Mouse (Mus musculus) G1E (cell line): ENCODE results near the gene Sptan1. TPM values are rescaled to one million over a fixed set of nuclear protein-coding genes. Genes with fewer than 3 reads are reported as not detected.

Experiments used
- ATAC-seq: 2 replicates; pipeline ENCODE4 v1.8.0; 2016; ENCODE audit warnings: mild to moderate bottlenecking; ENCODE audit not compliant: insufficient number of reproducible peaks, poor library complexity, low FRiP score, severe bottlenecking; ENCODE audit errors: extremely low read depth
- DNase-seq: peaks from one replicate; pipeline ENCODE4 v3.0.0; 2012; ENCODE audit warnings: low spot score
- H3K27me3 ChIP-seq: 2 replicates; pipeline ENCODE4 v1.6.1; 2012; ENCODE audit warnings: mild to moderate bottlenecking, low read length, inconsistent platforms; ENCODE audit not compliant: insufficient read depth
- H3K36me3 ChIP-seq: replicated peaks from 2 replicates; pipeline ENCODE3; 2012; ENCODE audit warnings: mild to moderate bottlenecking, inconsistent platforms
- H3K4me1 ChIP-seq: 2 replicates; pipeline ENCODE4 v1.6.1; 2012; ENCODE audit warnings: low read depth, low read length, inconsistent platforms, mixed read lengths; ENCODE audit not compliant: insufficient read depth
- H3K4me3 ChIP-seq: 2 replicates; pipeline ENCODE4 v1.5.1; 2012; ENCODE audit warnings: low read depth, mild to moderate bottlenecking, inconsistent platforms, low read length, moderate library complexity, mixed read lengths
- H3K9me3 ChIP-seq: replicated peaks from 2 replicates; pipeline ENCODE4 v1.6.1; 2012; ENCODE audit warnings: inconsistent platforms
- CTCF ChIP-seq: IDR thresholded peaks from 2 replicates; pipeline ENCODE4 v1.5.1; 2012; ENCODE audit warnings: low read depth, low read length, inconsistent platforms, mixed read lengths
- GATA1 ChIP-seq: IDR thresholded peaks from 2 replicates; pipeline ENCODE4 v1.6.1; 2012; ENCODE audit warnings: borderline replicate concordance, low read length, inconsistent platforms, mixed read lengths
- GATA2 ChIP-seq: IDR thresholded peaks from 2 replicates; pipeline ENCODE4 v1.6.1; 2012; ENCODE audit warnings: low read depth, low read length, inconsistent platforms, borderline replicate concordance
- POLR2AphosphoS5 ChIP-seq: IDR thresholded peaks from 2 replicates; pipeline ENCODE4 v1.6.1; 2012; ENCODE audit warnings: low read depth, low read length, inconsistent platforms; ENCODE audit not compliant: insufficient replicate concordance
- TAL1 ChIP-seq: conservative IDR thresholded peaks from 2 replicates; pipeline ENCODE4 v1.6.1; 2012; ENCODE audit warnings: low read depth, low read length, inconsistent platforms, mixed read lengths
- polyA plus RNA-seq: library from polyadenylated mRNA; stranded (reverse); fragments of >175 nt; gene quantifications from 2 replicates; pipeline ENCODE4 v1.2.3, GENCODE M21; 2012
- total RNA-seq, 2 experiments: library from RNA; stranded (forward) in 1 of 2; stranded (reverse) in 1 of 2; fragments of 200-1000 nt in 1 of 2; fragments of >200 nt in 1 of 2; fragmentation: Nextera tagmentation in 1 of 2; gene quantifications; 2 replicates each; pipeline ENCODE4 v1.2.3; 2014 to 2017

Gene Sptan1
- total and polyA plus RNA-seq, 3 experiments = 9.3 to 53.2 (median 25.7) TPM

GRCm38 (mm10) chr2:29966826-29967225, 1.5 kb downstream of the Sptan1 start:
- ATAC-seq (no peak), DNase-seq (no peak)
- H3K36me3 ChIP-seq = no peaks in the 10 kb centered on the region
- TF ChIP-seq GATA2 (no peak), TAL1 (no peak), GATA1 (no peak), POLR2AphosphoS5 (no peak), CTCF (no peak)
- peaks cover 18% of the 10 kb centered on the region for H3K4me1 ChIP-seq
- H3K9me3 ChIP-seq = no peaks in the 10 kb centered on the region
- peaks cover 60% of the 10 kb centered on the region for H3K27me3 ChIP-seq
- no peak overlapping the region for H3K4me3 ChIP-seq

- H3K4me1 ChIP-seq = peaks cover 26% of the 10 kb centered on the region
- H3K4me3 ChIP-seq = no peak overlapping the region
- DNase-seq (no peak), ATAC-seq (no peak)
- TF ChIP-seq CTCF = no peak
- TF ChIP-seq GATA1 = no peak
- TF ChIP-seq TAL1 = no peak
- no peak for TF ChIP-seq GATA2
- no peak for TF ChIP-seq POLR2AphosphoS5
- no peaks in the 10 kb centered on the region for H3K36me3 ChIP-seq
- H3K27me3 ChIP-seq = peaks cover 60% of the 10 kb centered on the region
- no peaks in the 10 kb centered on the region for H3K9me3 ChIP-seq
Observed at GRCm38 (mm10) chr2:29967768-29968167, 2.4 kb downstream of the Sptan1 start.

GRCm38 (mm10) chr2:29968638-29969037, 3.3 kb downstream of the Sptan1 start:
- Histone ChIP-seq H3K36me3 (no peaks in the 10 kb centered on the region), H3K4me1 (peaks cover 27% of the 10 kb centered on the region), H3K9me3 (no peaks in the 10 kb centered on the region), H3K4me3 (no peak overlapping the region), H3K27me3 (peaks cover 57% of the 10 kb centered on the region)
- DNase-seq (no peak), ATAC-seq (no peak)
- TF ChIP-seq GATA2 (no peak), POLR2AphosphoS5 (no peak), GATA1 (no peak), CTCF (no peak), TAL1 (no peak)

GRCm38 (mm10) chr2:29971838-29972635, 6.7 kb downstream of the Sptan1 start:
- peak; percentile 13 for DNase-seq
- Histone ChIP-seq H3K36me3 (no peaks in the 10 kb centered on the region), H3K9me3 (no peaks in the 10 kb centered on the region), H3K27me3 (peaks cover 56% of the 10 kb centered on the region), H3K4me1 (peaks cover 13% of the 10 kb centered on the region), H3K4me3 (no peak overlapping the region)
- ATAC-seq = peak; percentile 78
- no peak for TF ChIP-seq CTCF
- no peak for TF ChIP-seq GATA2
- TF ChIP-seq TAL1 = peak; percentile 51

- DNase-seq (no peak), ATAC-seq (no peak)
- Histone ChIP-seq H3K36me3 (no peaks in the 10 kb centered on the region), H3K9me3 (no peaks in the 10 kb centered on the region), H3K27me3 (peaks cover 44% of the 10 kb centered on the region), H3K4me1 (peaks cover 13% of the 10 kb centered on the region), H3K4me3 (no peak overlapping the region)
- no peak for TF ChIP-seq POLR2AphosphoS5
- TF ChIP-seq TAL1 = no peak
- TF ChIP-seq CTCF = no peak
- TF ChIP-seq GATA1 = no peak
- no peak for TF ChIP-seq GATA2
Observed at GRCm38 (mm10) chr2:29973525-29973924, 8.2 kb downstream of the Sptan1 start.

GRCm38 (mm10) chr2:29977307-29977706, 11.9 kb downstream of the Sptan1 start:
- ATAC-seq (no peak), DNase-seq (no peak)
- peaks cover 35% of the 10 kb centered on the region for H3K27me3 ChIP-seq
- no peaks in the 10 kb centered on the region for H3K36me3 ChIP-seq
- no peaks in the 10 kb centered on the region for H3K9me3 ChIP-seq
- peaks cover 6% of the 10 kb centered on the region for H3K4me1 ChIP-seq
- TF ChIP-seq CTCF = peak; percentile 49
- TF ChIP-seq TAL1 = no peak
- H3K4me3 ChIP-seq = no peak overlapping the region

GRCm38 (mm10) chr2:29980661-29981060, 15.3 kb downstream of the Sptan1 start:
- H3K36me3 ChIP-seq = no peaks in the 10 kb centered on the region
- no peaks in the 10 kb centered on the region for H3K4me1 ChIP-seq
- H3K9me3 ChIP-seq = no peaks in the 10 kb centered on the region
- H3K4me3 ChIP-seq = no peak overlapping the region
- DNase-seq (no peak), ATAC-seq (no peak)
- TF ChIP-seq GATA2 = no peak
- TF ChIP-seq POLR2AphosphoS5 = no peak
- TF ChIP-seq CTCF = no peak
- no peak for TF ChIP-seq TAL1
- TF ChIP-seq GATA1 = no peak
- H3K27me3 ChIP-seq = peaks cover 21% of the 10 kb centered on the region
